Mouse (Mus musculus) lung, adult 2 months (tissue): Measurements from ENCODE around the gene Tmem102. TPM values are rescaled to one million over a fixed set of nuclear protein-coding genes. Genes with fewer than 3 reads are reported as not detected.

Experiments used
- DNase-seq: peaks from one replicate; pipeline ENCODE4 v3.0.0; 2022
- H3K4me1 ChIP-seq: fragments of 200-500 bp; 2 replicates; pipeline ENCODE4 v1.6.1; 2011; ENCODE audit warnings: low read length; ENCODE audit not compliant: control insufficient read depth, insufficient read depth
- H3K4me3 ChIP-seq: fragments of 200-500 bp; replicated peaks from 2 replicates; pipeline ENCODE3; 2011; ENCODE audit warnings: low read depth, mild to moderate bottlenecking, control low read depth, low read length; ENCODE audit errors: extremely low read depth
- CTCF ChIP-seq: fragments of 200-500 bp; IDR thresholded peaks from 2 replicates; pipeline ENCODE4 v1.5.1; 2011; ENCODE audit warnings: mild to moderate bottlenecking, low read length, control low read depth; ENCODE audit not compliant: insufficient read depth
- POLR2A ChIP-seq: fragments of 200-500 bp; IDR thresholded peaks from 2 replicates; pipeline ENCODE4 v1.6.1; 2011; ENCODE audit warnings: low read depth, mild to moderate bottlenecking, control low read depth, low read length, borderline replicate concordance; ENCODE audit errors: extremely low read depth
- WGBS: fragments of 180-500 bp; shearing (Covaris S2); methylation state at CpG from one replicate; pipeline ENCODE4 v1.1.7; 2018; 5-methylcytosine and 5-hydroxymethylcytosine counted together
- polyA plus RNA-seq: library from polyadenylated mRNA; depleted of rRNA; stranded (reverse); fragments of >200 nt; gene quantifications from 2 replicates; pipeline ENCODE4 v1.2.3, GENCODE M21; 2012; rRNA removed

The Tmem102 gene
- polyA plus RNA-seq, 1 experiment: 9.4 TPM

DNA sequence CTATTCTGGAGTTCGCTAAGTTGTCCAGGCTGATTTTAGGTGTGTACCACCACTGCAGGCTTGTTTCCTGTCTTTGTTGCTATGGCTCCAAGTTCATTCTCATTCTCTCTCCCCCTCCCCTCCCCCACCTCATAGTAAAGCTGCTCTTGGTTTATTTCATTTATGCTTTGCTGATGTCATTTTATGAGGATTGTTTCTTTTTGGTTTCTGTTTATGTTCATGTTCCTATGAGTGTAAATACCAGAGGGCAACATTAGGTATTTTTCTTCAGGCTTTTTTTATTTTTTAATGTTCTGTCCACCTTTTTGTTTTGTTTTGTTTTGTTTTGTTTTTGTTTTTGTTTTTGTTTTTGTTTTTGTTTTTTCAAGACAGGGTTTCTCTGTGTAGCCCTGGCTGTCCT is 43.6 kb downstream of the Tmem102 start, which contains the start of gene Slc35g3:
Gene Slc35g3 (minus strand): TSS at position 101 of the 400 bp plus-strand sequence.
- TF ChIP-seq POLR2A: no peak
- TF ChIP-seq CTCF: no peak
- WGBS: 40% methylated on average over 1 of the region's 1 CpGs
- H3K4me1 ChIP-seq: peaks cover 8% of the 10 kb centered on the region
- H3K4me3 ChIP-seq: no peak within 1 kb of the TSS
- DNase-seq: no peak

DNA sequence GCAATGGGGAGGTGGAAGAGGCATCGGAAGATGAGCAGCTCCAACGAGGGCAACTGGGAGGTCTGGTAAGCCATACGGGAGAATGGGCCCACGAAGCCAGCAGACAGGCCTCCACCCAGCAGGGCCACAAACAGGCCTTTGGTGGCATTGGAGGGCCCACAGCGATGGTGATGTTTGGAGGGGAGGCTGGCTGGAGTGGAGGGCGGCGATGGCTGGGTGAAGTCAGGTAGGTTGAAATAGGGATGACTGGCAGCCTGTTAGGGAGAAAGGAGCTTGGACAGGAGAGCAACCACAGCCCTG is 44.6 kb downstream of the Tmem102 start:
- TF ChIP-seq CTCF (no peak), POLR2A (no peak)
- WGBS: 95% methylated on average over 7 of the region's 7 CpGs
- Histone ChIP-seq H3K4me3 (no peak overlapping the region), H3K4me1 (peaks cover 11% of the 10 kb centered on the region)
- DNase-seq: no peak

DNA sequence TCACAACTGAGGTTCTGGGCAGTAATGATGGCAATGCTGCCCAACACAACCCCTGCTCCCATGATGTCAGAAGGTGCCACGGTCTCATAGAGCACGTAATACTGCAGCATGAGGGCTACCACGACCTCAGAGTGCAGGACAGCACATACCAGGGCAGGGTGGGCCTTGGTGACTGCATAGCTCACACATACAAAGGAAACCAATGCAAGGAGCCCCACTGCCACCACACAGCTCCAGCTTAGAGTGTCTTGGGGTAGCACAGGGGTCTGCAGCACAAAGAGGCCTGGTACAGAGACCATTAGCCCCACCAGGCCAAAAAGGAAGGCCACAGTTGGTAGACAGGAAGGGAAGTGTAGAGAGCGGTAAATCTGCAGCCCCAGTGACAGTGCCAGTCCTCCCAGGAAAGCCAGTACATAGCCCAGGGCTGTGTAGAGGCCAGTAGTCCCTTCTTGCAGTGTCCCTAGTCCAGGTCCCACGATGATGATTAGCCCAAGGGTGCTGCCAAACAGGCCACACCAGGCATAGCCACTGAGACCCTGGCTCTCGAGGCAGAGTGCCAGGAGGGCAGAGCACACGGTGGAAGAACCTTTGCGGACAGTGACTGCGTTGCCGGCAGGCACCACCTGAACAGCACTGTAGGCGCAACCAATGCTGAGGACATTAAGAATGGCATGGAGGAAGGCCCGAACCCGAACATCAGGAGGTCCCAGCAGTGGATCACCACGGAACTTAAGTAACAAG is 45.1 kb downstream of the Tmem102 start:
- TF ChIP-seq CTCF (no peak), POLR2A (no peak)
- Histone ChIP-seq H3K4me1 (peaks cover 11% of the 10 kb centered on the region), H3K4me3 (no peak overlapping the region)
- no peak for DNase-seq
- 81% methylated on average over 14 of the region's 14 CpGs for WGBS

DNA sequence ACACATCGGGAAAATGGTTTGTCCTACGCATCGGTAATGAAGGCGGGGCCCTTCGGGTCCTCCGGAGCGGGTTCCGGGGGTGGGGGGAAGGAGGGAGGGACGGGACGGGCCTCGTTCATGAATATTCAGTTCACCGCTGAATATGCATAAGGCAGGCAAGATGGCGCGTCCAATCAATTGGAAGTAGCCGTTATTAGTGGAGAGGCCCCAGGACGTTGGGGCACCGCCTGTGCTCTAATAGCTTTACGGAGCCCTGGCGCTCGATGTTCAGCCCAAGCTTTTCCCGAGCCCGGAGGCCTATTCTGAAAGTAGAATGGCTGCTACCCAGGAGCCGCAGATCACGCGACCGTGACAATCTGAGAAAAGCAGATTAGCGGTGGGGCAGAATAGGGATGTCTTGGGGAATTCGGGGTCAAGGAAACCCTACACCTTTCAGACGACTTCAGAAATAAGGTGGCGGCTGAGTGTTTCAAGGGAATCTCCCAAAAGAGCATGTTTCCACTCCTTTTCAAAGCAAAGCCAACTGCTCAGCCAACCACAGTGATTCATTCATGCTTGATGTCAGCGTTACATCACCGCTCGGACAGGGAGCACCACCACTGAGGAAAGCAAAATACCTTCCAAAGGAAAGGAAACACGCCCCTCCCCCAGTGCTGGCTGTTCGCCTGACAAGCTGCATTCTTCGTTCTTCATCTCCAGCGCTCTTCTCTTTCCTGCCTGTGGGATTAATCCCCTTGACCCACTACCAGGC is 46.3 kb downstream of the Tmem102 start:
- Histone ChIP-seq H3K4me1 (peaks cover 9% of the 10 kb centered on the region), H3K4me3 (peak overlapping the region; percentile 81)
- TF ChIP-seq CTCF (no peak), POLR2A (peak; percentile 87; the same call in 1 of the 2 replicates)
- peak; percentile 87 for DNase-seq
- under 1% methylated on average over 37 of the region's 37 CpGs for WGBS

DNA sequence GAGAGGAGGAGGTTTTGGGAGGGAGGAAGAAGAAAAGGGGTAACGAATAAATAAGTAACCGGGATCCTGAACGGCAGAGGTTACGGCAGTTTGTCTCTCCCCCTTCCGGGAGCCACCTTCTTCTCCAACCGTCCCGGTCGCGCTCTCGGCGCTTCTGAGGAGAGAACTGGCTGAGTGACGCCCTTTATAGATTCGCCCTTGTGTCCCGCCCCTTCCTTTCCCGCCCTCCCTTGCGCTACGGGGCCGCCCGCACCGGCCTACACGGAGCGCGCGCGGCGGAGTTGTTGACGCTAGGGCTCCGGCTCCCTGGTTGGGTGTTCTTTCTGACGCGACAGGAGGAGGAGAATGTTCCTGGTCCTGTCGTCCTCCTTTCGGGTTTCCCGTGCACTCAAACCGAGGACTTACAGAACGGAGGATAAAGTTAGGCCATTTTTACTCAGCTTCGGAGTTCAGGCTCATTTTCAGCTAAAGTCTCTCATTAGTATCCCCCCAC is 46.9 kb downstream of the Tmem102 start, which contains the start of gene Polr2a:
Gene Polr2a (minus strand): TSS at position 160 of the 493 bp plus-strand sequence.
- H3K4me3 ChIP-seq: peak within 1 kb of the TSS; percentile 81
- WGBS: under 1% methylated on average over 36 of the region's 36 CpGs
- DNase-seq: peak; percentile 96
- TF ChIP-seq CTCF (no peak), POLR2A (peak; percentile 100)
- H3K4me1 ChIP-seq: peaks cover 9% of the 10 kb centered on the region

DNA sequence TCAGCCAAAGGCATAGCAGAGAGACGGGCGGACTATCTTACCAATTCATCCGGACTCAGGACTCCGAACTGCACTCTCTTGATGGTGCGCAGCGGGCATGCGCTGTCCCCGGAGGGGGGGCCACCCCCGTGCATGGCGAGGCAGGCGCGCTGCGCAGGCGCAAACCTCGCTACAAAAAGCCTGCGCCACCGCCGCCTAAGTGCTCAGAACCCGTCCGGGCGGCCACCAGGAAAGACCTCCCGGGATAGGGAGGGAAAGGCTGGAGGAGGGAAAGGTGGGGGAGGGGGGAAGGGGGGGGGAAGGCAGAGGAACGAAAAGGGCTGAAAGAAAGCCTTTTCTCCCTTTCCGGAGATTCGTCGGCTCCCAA is 47.4 kb downstream of the Tmem102 start:
- TF ChIP-seq CTCF (no peak), POLR2A (no peak)
- Histone ChIP-seq H3K4me1 (peaks cover 9% of the 10 kb centered on the region), H3K4me3 (peak overlapping the region; percentile 74)
- 0% methylated on average over 26 of the region's 26 CpGs for WGBS
- peak; percentile 97 for DNase-seq

DNA sequence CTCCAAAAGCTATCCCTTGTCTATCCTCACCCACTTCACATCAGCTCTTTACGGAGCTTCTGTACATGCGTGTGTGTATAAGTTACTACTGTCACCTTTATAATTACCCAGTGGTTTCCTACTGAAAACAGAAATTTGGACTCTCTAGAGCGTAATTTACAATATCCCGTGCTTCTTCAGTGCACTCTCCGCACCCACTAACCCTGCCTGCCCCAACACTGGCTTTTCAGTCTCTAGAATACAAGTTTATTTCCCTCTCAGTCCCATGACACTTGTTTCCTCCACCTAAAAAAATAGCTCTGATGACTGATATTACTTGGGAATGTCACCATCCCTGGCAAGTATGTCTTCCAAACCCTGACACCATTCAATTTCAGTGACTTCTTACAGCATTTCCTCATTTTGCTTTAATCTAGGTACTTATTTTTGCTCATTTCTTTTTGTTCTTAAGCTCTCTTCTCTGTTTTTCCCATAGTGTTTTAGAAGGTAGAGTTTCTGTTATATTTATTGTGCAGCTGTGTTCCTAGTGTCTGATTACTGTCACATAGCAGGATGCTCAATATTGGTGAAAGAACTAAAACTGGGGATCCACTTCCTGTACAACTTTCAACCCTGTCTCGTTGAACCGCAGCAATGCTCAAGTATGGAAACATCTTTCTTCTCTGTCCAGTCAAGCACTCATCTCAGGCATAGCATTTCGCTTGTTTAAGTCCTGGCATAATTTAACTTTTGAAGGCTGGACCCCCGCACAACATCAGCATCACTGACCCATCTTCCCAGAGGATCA is 47.9 kb downstream of the Tmem102 start:
- WGBS: 29% methylated on average over 9 of the region's 9 CpGs
- Histone ChIP-seq H3K4me3 (peak overlapping the region; percentile 74), H3K4me1 (peaks cover 9% of the 10 kb centered on the region)
- no peak for DNase-seq
- no peak for TF ChIP-seq POLR2A
- no peak for TF ChIP-seq CTCF

DNA sequence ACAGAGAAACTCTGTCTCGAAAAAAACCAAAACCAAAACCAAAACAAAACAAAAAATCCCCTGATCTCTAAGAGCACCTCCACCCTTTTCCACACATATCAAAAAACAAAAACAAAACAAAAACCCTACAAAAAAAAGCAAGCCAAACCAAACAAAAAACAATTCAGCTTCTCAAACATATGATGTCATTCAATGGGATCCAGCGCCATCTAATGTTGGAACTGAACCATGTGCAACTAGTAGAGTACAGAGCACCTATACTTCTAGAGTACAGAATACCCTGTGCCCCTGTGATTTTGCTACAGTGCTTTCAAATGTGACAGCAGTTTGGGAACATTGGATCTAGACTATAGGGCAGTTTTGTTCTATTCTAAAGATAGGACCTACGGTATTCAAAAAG is 50.7 kb downstream of the Tmem102 start:
- DNase-seq: no peak
- no peak for TF ChIP-seq POLR2A
- TF ChIP-seq CTCF: no peak
- Histone ChIP-seq H3K4me1 (peaks cover 6% of the 10 kb centered on the region), H3K4me3 (no peak overlapping the region)
- WGBS: 24% methylated on average over 3 of the region's 3 CpGs

DNA sequence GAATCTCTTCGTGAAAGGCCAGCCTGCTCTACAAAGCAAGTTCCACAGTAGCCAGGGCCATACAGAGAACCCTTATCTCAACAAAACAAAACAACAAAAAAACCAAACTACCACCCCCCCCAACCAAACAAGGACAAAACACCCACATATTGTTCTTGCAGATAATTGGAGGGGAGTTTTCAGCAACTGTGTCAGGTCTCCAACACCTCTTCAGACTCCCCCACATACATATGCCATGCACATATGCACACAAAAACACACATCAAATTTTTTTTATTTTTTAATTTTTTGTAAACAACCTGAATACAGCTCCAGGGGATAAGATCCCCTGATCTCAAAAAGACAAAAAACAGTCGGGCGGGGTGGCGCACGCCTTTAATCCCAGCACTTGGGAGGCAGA is 51.2 kb downstream of the Tmem102 start:
- TF ChIP-seq POLR2A (no peak), CTCF (no peak)
- H3K4me3 ChIP-seq: no peak overlapping the region
- DNase-seq: no peak
- WGBS: 79% methylated on average over 5 of the region's 5 CpGs
- H3K4me1 ChIP-seq: peaks cover 6% of the 10 kb centered on the region

Other genes with a start within 250 kb of the Tmem102 start
- 0.88 and 1.0 TPM in 2 replicates for gene Efnb3, start 245.4 kb downstream of the Tmem102 start, polyA plus RNA-seq
- 11.9 and 15.0 TPM in 2 replicates for gene Wrap53, start 225.4 kb downstream of the Tmem102 start, polyA plus RNA-seq
- 66.8 and 75.0 TPM in 2 replicates for gene Trp53, start 225.3 kb downstream of the Tmem102 start, polyA plus RNA-seq
- gene Atp1b2, start 199.7 kb downstream of the Tmem102 start, polyA plus RNA-seq: 8.4 and 15.9 TPM in 2 replicates
- not detected in 2 replicates for gene Shbg, start 187.7 kb downstream of the Tmem102 start, polyA plus RNA-seq
- gene Sat2, start 183.6 kb downstream of the Tmem102 start, polyA plus RNA-seq: 3.4 and 6.1 TPM in 2 replicates
- 54.4 and 66.9 TPM in 2 replicates for gene Fxr2, start 172.6 kb downstream of the Tmem102 start, polyA plus RNA-seq
- 0.14 and 5.5 TPM in 2 replicates for gene Sox15, start 150.3 kb downstream of the Tmem102 start, polyA plus RNA-seq
- 67.3 and 88.1 TPM in 2 replicates for gene Mpdu1, start 143.0 kb downstream of the Tmem102 start, polyA plus RNA-seq
- 65.6 and 82.8 TPM in 2 replicates for gene Cd68, start 139.5 kb downstream of the Tmem102 start, polyA plus RNA-seq
- gene Eif4a1, start 133.2 kb downstream of the Tmem102 start, polyA plus RNA-seq: 152 and 265 TPM in 2 replicates
- gene Senp3, start 123.5 kb downstream of the Tmem102 start, polyA plus RNA-seq: 43.6 and 55.0 TPM in 2 replicates
- 16.2 and 21.3 TPM in 2 replicates for gene Tnfsf13, start 119.8 kb downstream of the Tmem102 start, polyA plus RNA-seq
- 84.2 and 98.8 TPM in 2 replicates for gene Tnfsf12, start 109.8 kb downstream of the Tmem102 start, polyA plus RNA-seq
- 12.7 and 20.0 TPM in 2 replicates for gene Tnfsfm13, start 109.5 kb downstream of the Tmem102 start, polyA plus RNA-seq
- 32.0 and 51.1 TPM in 2 replicates for gene Polr2a, start 47.0 kb downstream of the Tmem102 start, polyA plus RNA-seq
- 1.4 and 2.3 TPM in 2 replicates for gene Slc35g3, start 43.7 kb downstream of the Tmem102 start, polyA plus RNA-seq
- 104 and 106 TPM in 2 replicates for gene Zbtb4, start 39.7 kb downstream of the Tmem102 start, polyA plus RNA-seq
- gene Chrnb1, start 9.7 kb downstream of the Tmem102 start, polyA plus RNA-seq: 31.5 and 38.0 TPM in 2 replicates
- 6.9 and 8.0 TPM in 2 replicates for gene Fgf11, start 3.8 kb downstream of the Tmem102 start, polyA plus RNA-seq
- gene Gm39566, start 9.7 kb upstream of the Tmem102 start, polyA plus RNA-seq: not detected in 2 replicates
- gene Spem2, start 12.8 kb upstream of the Tmem102 start, polyA plus RNA-seq: not detected in 2 replicates
- 0.15 and 0.41 TPM in 2 replicates for gene Spem1, start 16.6 kb upstream of the Tmem102 start, polyA plus RNA-seq
- 32.3 and 42.0 TPM in 2 replicates for gene Nlgn2, start 32.2 kb upstream of the Tmem102 start, polyA plus RNA-seq
- gene Tmem256, start 32.9 kb upstream of the Tmem102 start, polyA plus RNA-seq: 151 and 173 TPM in 2 replicates
- 192 and 225 TPM in 2 replicates for gene Plscr3, start 40.8 kb upstream of the Tmem102 start, polyA plus RNA-seq
- 14.4 and 17.4 TPM in 2 replicates for gene Tnk1, start 53.1 kb upstream of the Tmem102 start, polyA plus RNA-seq
- not detected in 2 replicates for gene Tmem95, start 72.4 kb upstream of the Tmem102 start, polyA plus RNA-seq
- 12.6 and 19.1 TPM in 2 replicates for gene Kctd11, start 75.8 kb upstream of the Tmem102 start, polyA plus RNA-seq
- gene Acap1, start 89.9 kb upstream of the Tmem102 start, polyA plus RNA-seq: 11.2 and 14.3 TPM in 2 replicates
- gene 2810408A11Rik, start 95.4 kb upstream of the Tmem102 start, polyA plus RNA-seq: 0.65 and 1.4 TPM in 2 replicates
- 47.7 and 58.1 TPM in 2 replicates for gene Neurl4, start 95.4 kb upstream of the Tmem102 start, polyA plus RNA-seq
- gene Gps2, start 108.3 kb upstream of the Tmem102 start, polyA plus RNA-seq: 104 and 112 TPM in 2 replicates
- 216 and 372 TPM in 2 replicates for gene Eif5a, start 116.3 kb upstream of the Tmem102 start, polyA plus RNA-seq
- gene Ybx2, start 130.2 kb upstream of the Tmem102 start, polyA plus RNA-seq: 4.6 and 6.7 TPM in 2 replicates
- gene Slc2a4, start 142.6 kb upstream of the Tmem102 start, polyA plus RNA-seq: 22.3 and 40.4 TPM in 2 replicates
- 60.5 and 63.7 TPM in 2 replicates for gene Cldn7, start 159.2 kb upstream of the Tmem102 start, polyA plus RNA-seq
- 88.3 and 102 TPM in 2 replicates for gene Ctdnep1, start 175.5 kb upstream of the Tmem102 start, polyA plus RNA-seq
- gene Elp5, start 176.9 kb upstream of the Tmem102 start, polyA plus RNA-seq: 38.5 and 53.8 TPM in 2 replicates
- gene Gabarap, start 185.5 kb upstream of the Tmem102 start, polyA plus RNA-seq: 333 and 615 TPM in 2 replicates
- 15.0 and 22.9 TPM in 2 replicates for gene Phf23, start 190.2 kb upstream of the Tmem102 start, polyA plus RNA-seq
- gene Dvl2, start 195.0 kb upstream of the Tmem102 start, polyA plus RNA-seq: 16.7 and 20.8 TPM in 2 replicates
- gene Acadvl, start 209.8 kb upstream of the Tmem102 start, polyA plus RNA-seq: 63.1 and 88.6 TPM in 2 replicates
- gene Dlg4, start 211.3 kb upstream of the Tmem102 start, polyA plus RNA-seq: 28.0 and 33.7 TPM in 2 replicates
- gene Asgr1, start 248.5 kb upstream of the Tmem102 start, polyA plus RNA-seq: 2.4 and 4.9 TPM in 2 replicates